Mouse (Mus musculus) kidney, adult 18-20 months (tissue): ENCODE data around the gene BC048562.

Experiments used
- DNase-seq: peaks from one replicate; pipeline ENCODE4 v3.0.0; 2021

Gene BC048562

GRCm38 (mm10) chr9:108480813-108481519 is 44.7 kb downstream of the BC048562 start:
- no peak for DNase-seq

- no peak for DNase-seq
Observed at GRCm38 (mm10) chr9:108481520-108482210, 45.4 kb downstream of the BC048562 start.

GRCm38 (mm10) chr9:108483051-108483790 is 46.9 kb downstream of the BC048562 start:
- no peak for DNase-seq

DNA sequence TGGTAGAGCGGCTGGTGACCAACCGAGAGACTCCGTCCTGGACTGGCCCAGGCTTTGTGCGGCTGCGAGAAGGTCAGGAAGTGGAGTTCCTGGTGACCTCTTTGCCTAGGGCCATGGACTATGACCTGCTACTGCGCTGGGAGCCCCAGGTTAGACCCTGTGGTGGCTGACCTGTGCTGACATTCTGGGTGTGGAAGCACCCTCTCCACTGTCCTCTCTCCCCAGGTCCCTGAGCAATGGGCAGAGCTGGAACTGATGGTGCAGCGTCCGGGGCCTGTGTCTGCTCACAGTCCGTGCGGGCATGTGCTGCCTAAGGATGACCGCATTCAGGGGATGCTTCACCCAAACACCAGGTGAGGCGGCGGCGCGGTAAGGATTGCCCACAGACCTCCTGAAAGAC is 47.7 kb downstream of the BC048562 start:
- no peak for DNase-seq

DNA sequence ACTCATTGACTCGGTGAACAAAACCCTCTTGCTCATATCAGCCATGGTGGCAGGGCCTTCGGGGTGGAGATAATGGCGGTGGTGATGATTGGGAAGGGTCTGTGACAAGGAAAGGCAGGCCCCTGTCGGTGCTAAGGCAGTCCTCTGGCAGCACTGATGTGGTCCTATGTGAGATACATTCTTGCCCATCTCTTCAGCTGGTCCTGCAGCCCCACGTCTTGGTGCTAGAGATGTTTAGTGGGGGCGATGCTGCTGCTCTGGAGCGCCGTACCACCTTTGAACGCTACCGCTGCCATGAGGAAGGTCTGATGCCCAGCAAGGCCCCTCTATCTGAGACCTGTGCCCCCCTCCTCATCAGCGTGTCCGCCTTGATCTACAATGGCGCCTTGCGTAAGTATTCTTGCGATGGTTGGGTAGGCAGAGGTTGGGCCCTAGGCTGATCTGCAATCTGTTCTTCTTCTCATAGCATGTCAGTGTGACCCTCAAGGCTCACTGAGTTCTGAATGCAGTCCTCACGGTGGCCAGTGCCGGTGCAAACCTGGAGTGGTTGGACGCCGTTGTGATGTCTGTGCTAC is 49.1 kb downstream of the BC048562 start:
- no peak for DNase-seq

GRCm38 (mm10) chr9:108486973-108487530 is 50.8 kb downstream of the BC048562 start:
- DNase-seq: no peak

GRCm38 (mm10) chr9:108488403-108488802 is 52.1 kb downstream of the BC048562 start:
- DNase-seq: no peak

DNA sequence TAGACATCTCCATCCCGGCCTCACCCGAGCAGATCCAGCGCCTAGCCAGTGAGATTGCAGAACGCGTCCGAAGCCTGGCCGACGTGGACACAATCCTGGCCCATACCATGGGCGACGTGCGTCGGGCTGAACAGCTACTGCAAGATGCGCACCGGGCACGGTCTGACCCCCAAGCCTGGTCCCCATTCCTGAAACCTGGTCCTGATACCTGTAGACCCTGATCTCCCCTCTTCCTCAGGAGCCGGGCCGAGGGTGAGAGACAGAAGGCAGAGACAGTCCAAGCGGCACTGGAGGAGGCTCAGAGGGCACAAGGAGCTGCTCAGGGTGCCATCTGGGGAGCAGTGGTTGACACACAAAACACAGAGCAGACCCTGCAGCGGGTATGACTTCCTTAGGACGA is 52.9 kb downstream of the BC048562 start:
- DNase-seq: no peak

DNA sequence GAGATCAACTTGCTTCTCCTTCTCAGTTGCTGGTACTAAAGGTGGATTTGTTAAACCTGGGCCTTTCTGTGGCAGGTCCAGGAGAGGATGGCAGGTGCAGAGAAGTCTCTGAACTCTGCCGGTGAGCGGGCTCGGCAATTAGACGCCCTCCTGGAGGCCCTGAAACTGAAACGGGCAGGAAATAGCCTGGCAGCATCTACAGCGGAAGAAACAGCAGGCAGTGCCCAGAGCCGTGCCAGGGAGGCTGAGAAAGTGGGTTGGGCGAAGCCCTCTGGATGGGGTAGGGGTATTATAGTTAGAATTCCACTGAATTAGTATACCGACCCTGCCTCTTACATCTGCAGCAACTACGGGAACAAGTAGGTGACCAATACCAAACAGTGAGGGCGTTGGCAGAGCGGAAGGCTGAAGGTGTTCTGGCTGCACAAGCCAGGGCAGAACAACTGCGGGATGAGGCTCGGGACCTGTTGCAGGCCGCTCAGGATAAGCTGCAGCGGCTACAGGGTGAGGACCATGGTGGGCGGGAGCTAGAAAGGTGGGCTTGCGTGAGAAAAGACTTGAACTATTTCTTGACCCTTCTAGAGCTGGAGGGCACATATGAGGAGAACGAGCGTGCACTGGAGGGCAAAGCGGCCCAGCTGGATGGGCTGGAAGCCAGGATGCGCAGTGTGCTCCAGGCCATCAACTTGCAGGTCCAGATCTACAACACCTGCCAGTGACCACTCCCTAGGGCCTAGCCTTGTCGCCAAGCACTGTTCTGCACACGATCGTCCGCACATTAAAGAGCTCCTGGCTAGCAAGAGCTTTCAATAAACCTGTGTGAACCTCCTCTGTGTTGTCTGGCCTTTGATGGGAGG is 53.6 kb downstream of the BC048562 start:
- DNase-seq: no peak

GRCm38 (mm10) chr9:108490559-108491285 is 54.4 kb downstream of the BC048562 start, which contains the start of gene Usp19:
Gene Usp19, plus strand, starts transcription at chr9:108490602.
- peak; percentile 95 for DNase-seq

GRCm38 (mm10) chr9:108491286-108491580 is 55.0 kb downstream of the BC048562 start:
- DNase-seq: no peak

GRCm38 (mm10) chr9:108492043-108492750 is 55.9 kb downstream of the BC048562 start:
- DNase-seq: no peak

DNA sequence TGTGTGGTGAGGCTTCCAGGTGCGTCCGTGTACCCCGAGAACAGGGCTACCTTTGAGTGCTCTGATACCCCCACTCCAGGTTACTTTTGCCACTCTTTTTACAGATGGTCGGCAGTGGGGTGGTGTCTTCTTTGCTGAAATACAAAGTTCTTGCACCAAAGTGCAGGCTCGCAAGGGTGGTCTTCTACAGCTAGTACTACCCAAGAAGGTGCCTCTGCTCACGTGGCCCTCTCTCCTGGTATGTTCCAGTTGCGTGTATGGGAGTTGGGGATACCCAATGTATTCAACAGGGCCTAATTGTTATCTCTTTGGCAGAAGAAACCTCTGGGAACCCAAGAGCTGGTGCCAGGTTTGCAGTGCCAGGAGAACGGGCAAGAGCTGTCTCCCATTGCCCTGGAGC is 57.0 kb downstream of the BC048562 start:
- no peak for DNase-seq

DNA sequence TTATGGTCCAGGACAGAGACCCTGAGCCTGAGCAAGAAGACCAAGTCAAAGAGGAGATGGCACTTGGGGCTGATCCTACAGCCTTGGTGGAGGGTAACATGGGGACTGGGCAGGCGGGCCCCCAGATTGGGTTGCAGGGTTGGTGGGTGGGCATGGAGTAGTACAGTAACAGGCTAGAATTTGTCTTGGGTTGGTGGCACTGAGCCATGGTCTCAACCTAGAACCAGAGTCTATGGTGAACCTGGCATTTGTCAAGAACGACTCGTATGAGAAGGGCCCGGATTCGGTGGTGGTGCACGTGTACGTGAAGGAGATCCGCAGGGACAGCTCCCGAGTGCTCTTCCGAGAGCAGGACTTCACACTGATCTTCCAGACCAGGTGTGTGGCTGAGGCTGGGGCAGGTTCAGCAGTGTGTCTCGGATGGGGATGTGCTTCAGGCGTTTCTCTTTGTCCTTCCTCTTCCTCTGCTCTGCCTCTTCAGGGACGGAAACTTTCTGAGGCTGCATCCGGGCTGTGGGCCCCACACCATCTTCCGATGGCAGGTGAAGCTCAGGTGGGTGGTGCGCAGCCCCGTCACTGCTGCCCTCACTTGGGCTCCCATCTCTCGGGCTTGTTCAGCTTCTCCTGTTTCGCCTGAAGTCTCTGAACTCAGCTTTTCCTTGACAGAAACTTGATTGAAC is 58.0 kb downstream of the BC048562 start:
- no peak for DNase-seq

- no peak for DNase-seq
Observed at GRCm38 (mm10) chr9:108494905-108495304, 58.6 kb downstream of the BC048562 start.
